Mouse (Mus musculus): ENCODE measurements around the gene Cluh.

- TF ChIP-seq POLR2A (IDR thresholded peaks at IDR 0.05; ENCODE audit: extremely low read depth, insufficient read depth, low read length) (no peak), CTCF (IDR thresholded peaks at IDR 0.05; ENCODE audit: extremely low read depth, insufficient read depth, low read length) (no peak)
These were observed 42.9 kb downstream of the Cluh start for GRCm38 (mm10) chr11:74692151-74692550.

All from cortical plate, adult 2 months (tissue).